Mouse (Mus musculus) lung, embryonic 15.5 days (tissue): ENCODE measurements around the gene Cps1. TPM values are rescaled to one million over a fixed set of nuclear protein-coding genes. Genes with fewer than 3 reads are reported as not detected.

Experiments used
- ATAC-seq: fragments of 200-750 bp; cut with Nextera tagmentation; 2 replicates; pipeline ENCODE4 v1.8.0; 2017; ENCODE audit warnings: moderate number of reproducible peaks, borderline replicate concordance; ENCODE audit not compliant: low FRiP score, low TSS enrichment; ENCODE audit errors: extremely low read depth
- H3K27ac ChIP-seq: fragments of 300-500 bp; sonication (generic); 2 replicates; pipeline ENCODE4 v1.5.1; 2015; ENCODE audit warnings: moderate library complexity, mild to moderate bottlenecking, inconsistent platforms
- H3K27me3 ChIP-seq: fragments of 300-500 bp; sonication (generic); 2 replicates; pipeline ENCODE4 v1.6.1; 2015; ENCODE audit warnings: inconsistent platforms
- H3K36me3 ChIP-seq: fragments of 300-500 bp; sonication (generic); 2 replicates; pipeline ENCODE4 v1.6.1; 2015; ENCODE audit warnings: inconsistent platforms
- H3K4me1 ChIP-seq: fragments of 300-500 bp; sonication (generic); 2 replicates; pipeline ENCODE4 v1.6.1; 2015; ENCODE audit warnings: inconsistent platforms
- H3K4me2 ChIP-seq: fragments of 300-500 bp; sonication (generic); 2 replicates; pipeline ENCODE4 v1.6.1; 2015; ENCODE audit warnings: inconsistent platforms, mild to moderate bottlenecking, moderate library complexity
- H3K4me3 ChIP-seq: fragments of 300-500 bp; sonication (generic); 2 replicates; pipeline ENCODE4 v1.5.1; 2015; ENCODE audit warnings: mild to moderate bottlenecking, inconsistent platforms
- H3K9ac ChIP-seq: fragments of 300-500 bp; sonication (generic); 2 replicates; pipeline ENCODE4 v1.6.1; 2015; ENCODE audit warnings: inconsistent platforms
- H3K9me3 ChIP-seq: fragments of 300-500 bp; sonication (generic); 2 replicates; pipeline ENCODE4 v1.6.1; 2016; ENCODE audit warnings: inconsistent platforms
- WGBS: fragments of 180-500 bp; shearing (Covaris S2); methylation state at CpG from one replicate; pipeline ENCODE4 v1.1.7; 2015; 5-methylcytosine and 5-hydroxymethylcytosine counted together
- polyA plus RNA-seq: library from polyadenylated mRNA; unstranded; fragments of >200 nt; fragmentation: Nextera tagmentation; extraction: Ambion mirVana; gene quantifications from 2 replicates; pipeline ENCODE4 v1.2.1, GENCODE M21; 2015

Cps1 gene
- polyA plus RNA-seq, 1 experiment from 2014 or later: 1.1 TPM

GRCm38 (mm10) chr1:67238446-67238845, 115.6 kb downstream of the Cps1 start:
- Histone ChIP-seq H3K36me3 (no peaks in the 10 kb centered on the region), H3K4me1 (no peaks in the 10 kb centered on the region), H3K9me3 (no peaks in the 10 kb centered on the region), H3K4me3 (no peak overlapping the region), H3K4me2 (no peak overlapping the region), H3K27ac (no peak overlapping the region), H3K27me3 (no peaks in the 10 kb centered on the region), H3K9ac (no peak overlapping the region)
- no peak for ATAC-seq
- 94% methylated on average over 1 of the region's 1 CpGs for WGBS

- H3K27me3 ChIP-seq: no peaks in the 10 kb centered on the region
- H3K9ac ChIP-seq: no peak overlapping the region
- no peak overlapping the region for H3K27ac ChIP-seq
- 85% methylated on average over 1 of the region's 1 CpGs for WGBS
- no peak for ATAC-seq
- H3K4me1 ChIP-seq: no peaks in the 10 kb centered on the region
- no peak overlapping the region for H3K4me3 ChIP-seq
- H3K9me3 ChIP-seq: no peaks in the 10 kb centered on the region
- H3K4me2 ChIP-seq: no peak overlapping the region
- no peaks in the 10 kb centered on the region for H3K36me3 ChIP-seq
These were observed 116.1 kb downstream of the Cps1 start for GRCm38 (mm10) chr1:67238941-67239340.

- no peaks in the 10 kb centered on the region for H3K36me3 ChIP-seq
- no peak for ATAC-seq
- WGBS: 63% methylated on average over 1 of the region's 1 CpGs
- H3K9ac ChIP-seq: no peak overlapping the region
- no peak overlapping the region for H3K27ac ChIP-seq
- no peaks in the 10 kb centered on the region for H3K4me1 ChIP-seq
- H3K9me3 ChIP-seq: no peaks in the 10 kb centered on the region
- H3K4me2 ChIP-seq: no peak overlapping the region
- H3K4me3 ChIP-seq: no peak overlapping the region
- H3K27me3 ChIP-seq: no peaks in the 10 kb centered on the region
These were observed 142.4 kb downstream of the Cps1 start for GRCm38 (mm10) chr1:67265222-67265621.

- no peak overlapping the region for H3K27ac ChIP-seq
- ATAC-seq: no peak
- H3K9ac ChIP-seq: no peak overlapping the region
- no peaks in the 10 kb centered on the region for H3K27me3 ChIP-seq
- H3K36me3 ChIP-seq: no peaks in the 10 kb centered on the region
- no peaks in the 10 kb centered on the region for H3K4me1 ChIP-seq
- no peak overlapping the region for H3K4me3 ChIP-seq
- no peak overlapping the region for H3K4me2 ChIP-seq
- H3K9me3 ChIP-seq: no peaks in the 10 kb centered on the region
These were observed 145.1 kb downstream of the Cps1 start for GRCm38 (mm10) chr1:67267972-67268371.

GRCm38 (mm10) chr1:67268450-67268849, 145.6 kb downstream of the Cps1 start:
- H3K27ac ChIP-seq: no peak overlapping the region
- H3K4me3 ChIP-seq: no peak overlapping the region
- no peaks in the 10 kb centered on the region for H3K9me3 ChIP-seq
- ATAC-seq: no peak
- H3K36me3 ChIP-seq: no peaks in the 10 kb centered on the region
- H3K4me1 ChIP-seq: no peaks in the 10 kb centered on the region
- no peak overlapping the region for H3K4me2 ChIP-seq
- no peaks in the 10 kb centered on the region for H3K27me3 ChIP-seq
- H3K9ac ChIP-seq: no peak overlapping the region

GRCm38 (mm10) chr1:67276270-67276669, 153.4 kb downstream of the Cps1 start:
- no peaks in the 10 kb centered on the region for H3K9me3 ChIP-seq
- H3K4me1 ChIP-seq: no peaks in the 10 kb centered on the region
- no peak overlapping the region for H3K9ac ChIP-seq
- H3K4me3 ChIP-seq: no peak overlapping the region
- no peaks in the 10 kb centered on the region for H3K36me3 ChIP-seq
- 80% methylated on average over 1 of the region's 1 CpGs for WGBS
- no peaks in the 10 kb centered on the region for H3K27me3 ChIP-seq
- H3K27ac ChIP-seq: no peak overlapping the region
- H3K4me2 ChIP-seq: no peak overlapping the region
- no peak for ATAC-seq

Other genes starting within 250 kb of the Cps1 start
- gene Myl1, start 177.6 kb upstream of the Cps1 start, polyA plus RNA-seq: 29.7 and 40.2 TPM in 2 replicates
- gene Lancl1, start 84.2 kb upstream of the Cps1 start, polyA plus RNA-seq: 92.1 and 102 TPM in 2 replicates